Mouse (Mus musculus) Patski (cell line): Measurements from ENCODE around the gene Schip1. TPM values are rescaled to one million over a fixed set of nuclear protein-coding genes. Genes with fewer than 3 reads are reported as not detected.

Experiments used
- ATAC-seq: fragments of 100-300 bp; one replicate; pipeline ENCODE4 v1.8.0; 2021
- CTCF ChIA-PET: fragments of 350-600 bp; sonication (Branson Sonifier 250); formaldehyde crosslinking; loops from one replicate; lab custom pipeline; 2022; ENCODE audit warnings: inconsistent platforms; lab: Charles Lee
- POLR2A ChIA-PET: fragments of 350-600 bp; sonication (Branson Sonifier 250); formaldehyde crosslinking; loops from one replicate; lab custom pipeline; 2022; ENCODE audit warnings: antibody characterized with exemption, inconsistent platforms; lab: Charles Lee
- DNase-seq: peaks from one replicate; pipeline ENCODE4 v3.0.0-alpha.2; 2011; ENCODE audit warnings: low read depth, low spot score
- H3K27me3 ChIP-seq: fragments of 371-371 bp; one replicate; pipeline ENCODE4 v1.5.1; 2021
- CTCF ChIP-seq: fragments of 100-300 bp; IDR thresholded peaks from one replicate; pipeline ENCODE4 v1.5.1; 2021
- in situ Hi-C: fragments of 300-500 bp; cut with MboI; formaldehyde crosslinking; loops from 3 replicates; pipeline ENCODE4 v1.11.1; 2018; ENCODE audit warnings: low pct_unique_long_range_greater_than_20kb, mixed read lengths
- polyA plus RNA-seq: library from polyadenylated mRNA; unstranded; gene quantifications from one replicate; pipeline ENCODE4 v1.2.3, GENCODE M21; 2021

Gene Schip1
- polyA plus RNA-seq, 1 experiment from 2014 or later: 61.6 TPM

- DNase-seq (no peak), ATAC-seq (no peak)
- no peak for TF ChIP-seq CTCF
- H3K27me3 ChIP-seq: no peaks in the 10 kb centered on the region
- POLR2A ChIA-PET: no interaction called here
- in situ Hi-C loops: no loop called here
- CTCF ChIA-PET: interaction anchor here (0.9 to 1.1 kb wide), 3 partner anchors 15 to 30 kb away, joined by 3 to 4 read pairs (median 3); no protein-coding TSS in a partner anchor
Observed at GRCm38 (mm10) chr3:68511744-68512143, 447.1 kb downstream of the Schip1 start.

DNA sequence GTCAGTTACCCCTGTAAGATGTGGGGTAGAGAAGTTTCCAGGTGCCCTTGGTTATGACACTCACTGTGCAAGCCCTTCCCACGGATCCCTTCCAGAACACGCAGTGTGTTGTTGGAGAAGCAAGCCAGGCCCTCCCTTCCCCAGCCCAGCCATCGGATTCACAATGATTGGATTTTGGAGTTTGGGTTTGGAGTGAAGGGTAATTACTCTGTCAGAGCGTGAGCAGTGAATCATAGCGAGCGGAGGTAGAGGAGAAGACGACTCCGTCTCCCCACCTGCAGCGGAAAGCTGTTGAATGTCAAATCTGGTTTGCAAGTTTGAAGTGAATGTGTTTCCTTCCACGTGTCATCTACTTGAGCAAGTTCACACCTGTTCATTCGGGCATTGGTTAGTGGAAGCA, 447.7 kb downstream of the Schip1 start:
- in situ Hi-C loops: no loop called here
- POLR2A ChIA-PET: interaction anchor here (1.7 kb wide), 1 partner anchor 22 kb away, joined by 7 read pairs; no protein-coding TSS in a partner anchor
- H3K27me3 ChIP-seq: no peaks in the 10 kb centered on the region
- no peak for TF ChIP-seq CTCF
- CTCF ChIA-PET: interaction anchor here (0.9 to 7.2 kb wide), 3 partner anchors 15 to 30 kb away, joined by 3 to 47 read pairs (median 4); no protein-coding TSS in a partner anchor
- DNase-seq: no peak
- no peak for ATAC-seq

- POLR2A ChIA-PET: interaction anchor here (1.6 to 1.7 kb wide), 2 partner anchors 19 to 21 kb away, joined by 4 to 7 read pairs; no protein-coding TSS in a partner anchor
- DNase-seq: no peak
- H3K27me3 ChIP-seq: no peaks in the 10 kb centered on the region
- CTCF ChIA-PET: interaction anchor here (1.2 to 7.2 kb wide), 2 partner anchors 14 to 21 kb away, joined by 4 to 47 read pairs; no protein-coding TSS in a partner anchor
- ATAC-seq: peak; percentile 33
- TF ChIP-seq CTCF: no peak
- in situ Hi-C loops: no loop called here
Observed at GRCm38 (mm10) chr3:68513340-68514119, 448.9 kb downstream of the Schip1 start.

DNA sequence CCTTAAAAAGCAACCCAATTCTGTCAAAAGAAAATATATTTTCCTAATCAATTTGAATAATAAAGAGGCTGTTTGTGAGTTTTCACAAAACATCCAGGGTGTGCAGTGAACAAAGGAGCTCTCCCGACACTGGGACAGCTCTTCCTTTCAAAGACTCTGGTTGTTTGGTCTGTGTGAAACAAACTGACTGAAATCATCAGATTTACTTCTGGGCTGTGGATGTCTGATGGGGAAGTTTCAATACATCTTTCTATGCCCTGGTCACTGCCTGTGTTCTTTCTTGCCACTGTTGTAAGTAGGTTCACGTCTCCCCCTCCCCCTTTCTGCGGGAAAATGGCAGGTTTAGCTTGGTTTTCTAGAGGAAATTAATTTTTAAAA, 449.5 kb downstream of the Schip1 start:
- CTCF ChIA-PET: interaction anchor here (1.0 to 7.2 kb wide), 4 partner anchors 13 to 47 kb away, joined by 3 to 47 read pairs (median 4); no protein-coding TSS in a partner anchor
- ATAC-seq: no peak
- no peak for TF ChIP-seq CTCF

DNA sequence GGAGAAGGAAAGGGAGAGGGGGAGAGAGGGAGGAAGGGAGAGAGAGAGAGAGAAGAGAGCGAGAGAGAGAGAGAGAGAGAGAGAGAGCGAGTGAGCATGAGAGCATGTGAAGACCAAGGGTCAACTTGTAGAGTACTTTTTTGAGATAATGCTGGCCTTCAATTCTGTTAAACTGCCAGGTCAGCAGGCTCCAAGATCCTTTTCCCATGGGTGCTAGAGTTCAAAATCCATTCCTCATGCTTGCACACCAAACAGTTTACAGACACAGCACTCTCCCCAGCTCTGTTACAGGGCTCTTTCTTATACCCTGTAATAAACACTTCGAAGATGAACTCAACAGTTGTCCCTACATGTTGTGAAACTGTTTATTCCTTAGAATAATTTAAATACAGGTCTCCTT, 450.1 kb downstream of the Schip1 start:
- ATAC-seq (no peak), DNase-seq (no peak)
- TF ChIP-seq CTCF: no peak
- H3K27me3 ChIP-seq: no peaks in the 10 kb centered on the region
- in situ Hi-C loops: no loop called here
- CTCF ChIA-PET: interaction anchor here (1.0 to 7.2 kb wide), 3 partner anchors 13 to 47 kb away, joined by 3 to 47 read pairs (median 3); no protein-coding TSS in a partner anchor
- POLR2A ChIA-PET: no interaction called here

More for the DNA sequence above, 449.5 kb downstream of the Schip1 start:
- no peaks in the 10 kb centered on the region for H3K27me3 ChIP-seq
- no peak for DNase-seq
- in situ Hi-C loops: no loop called here
- POLR2A ChIA-PET: interaction anchor here (1.6 to 1.7 kb wide), 2 partner anchors 20 to 21 kb away, joined by 4 to 7 read pairs; no protein-coding TSS in a partner anchor

GRCm38 (mm10) chr3:68516393-68517081, 451.9 kb downstream of the Schip1 start:
- no peaks in the 10 kb centered on the region for H3K27me3 ChIP-seq
- ChIA-PET CTCF (interaction anchor here (0.8 to 7.2 kb wide), 4 partner anchors 11 to 18 kb away, joined by 3 to 47 read pairs (median 3); no protein-coding TSS in a partner anchor), POLR2A (interaction anchor here (0.5 to 0.7 kb wide), 2 partner anchors 28 to 32 kb away, joined by 3 read pairs; no protein-coding TSS in a partner anchor)
- ATAC-seq: no peak
- no peak for DNase-seq
- in situ Hi-C loops: no loop called here
- no peak for TF ChIP-seq CTCF

DNA sequence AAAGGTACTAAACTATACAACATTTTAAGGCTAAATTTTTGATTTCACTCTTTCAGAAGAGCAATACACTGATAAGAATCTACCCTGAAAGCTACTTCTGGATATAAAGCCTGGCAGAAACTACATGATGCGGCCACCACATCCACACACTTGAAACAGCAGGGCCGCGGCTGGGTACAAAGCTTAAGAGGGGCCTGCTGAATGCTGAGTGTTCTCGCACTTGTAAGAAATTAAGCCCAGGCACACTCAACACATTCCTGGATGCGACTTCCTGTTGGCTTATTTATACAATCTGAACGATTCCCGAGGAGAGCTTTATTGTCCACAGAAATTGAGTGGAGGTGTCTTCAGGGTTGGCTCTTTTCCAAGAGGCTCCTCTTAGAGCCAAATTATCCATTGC, 452.6 kb downstream of the Schip1 start:
- TF ChIP-seq CTCF: no peak
- ChIA-PET CTCF (interaction anchor here (0.8 to 7.2 kb wide), 3 partner anchors 11 to 17 kb away, joined by 3 to 47 read pairs (median 3); no protein-coding TSS in a partner anchor), POLR2A (no interaction called here)
- in situ Hi-C loops: no loop called here
- DNase-seq: no peak
- H3K27me3 ChIP-seq: no peaks in the 10 kb centered on the region
- ATAC-seq: no peak

GRCm38 (mm10) chr3:68518041-68518440, 453.4 kb downstream of the Schip1 start:
- ATAC-seq (no peak), DNase-seq (no peak)
- in situ Hi-C loops: no loop called here
- ChIA-PET CTCF (interaction anchor here (7.2 kb wide), 1 partner anchor 10 kb away, joined by 47 read pairs; no protein-coding TSS in a partner anchor), POLR2A (interaction anchor here (0.7 kb wide), 1 partner anchor 9 kb away, joined by 3 read pairs; no protein-coding TSS in a partner anchor)
- TF ChIP-seq CTCF: no peak
- no peaks in the 10 kb centered on the region for H3K27me3 ChIP-seq

DNA sequence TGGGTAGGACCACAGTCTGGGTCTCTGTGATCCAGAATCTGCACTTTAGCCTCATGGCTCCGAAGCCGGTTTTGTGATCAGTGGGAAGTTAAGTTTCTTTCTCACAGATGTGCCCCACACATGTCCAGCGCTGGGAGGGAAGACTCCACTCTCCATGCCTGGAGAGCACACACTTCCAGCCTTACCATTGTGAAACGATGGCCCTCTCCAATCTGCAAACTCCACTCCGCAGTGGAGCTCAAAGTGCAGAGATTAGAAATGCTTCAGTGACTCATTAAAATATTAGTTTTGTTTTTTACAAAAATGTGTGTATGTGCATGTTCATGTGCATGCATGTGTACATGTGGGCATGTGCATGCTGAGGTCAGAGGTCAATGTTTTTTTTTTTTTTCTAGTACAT, 454.0 kb downstream of the Schip1 start:
- ATAC-seq: no peak
- CTCF ChIA-PET: interaction anchor here (7.2 kb wide), 1 partner anchor 9 kb away, joined by 47 read pairs; no protein-coding TSS in a partner anchor
- TF ChIP-seq CTCF: no peak
- no peaks in the 10 kb centered on the region for H3K27me3 ChIP-seq
- in situ Hi-C loops: no loop called here
- no peak for DNase-seq
- POLR2A ChIA-PET: interaction anchor here (0.7 kb wide), 1 partner anchor 9 kb away, joined by 3 read pairs; no protein-coding TSS in a partner anchor
